Mouse (Mus musculus): ENCODE data around the gene Maged2.

GRCm38 (mm10) chrX:150813464-150814138 is 544 bp downstream of the Maged2 start:
- TF ChIP-seq CTCF (IDR thresholded peaks at IDR 0.05; ENCODE audit: low read depth) (no peak), EP300 (IDR thresholded peaks at IDR 0.05; ENCODE audit: low read depth) (no peak)

All from liver, embryonic 14.5 days (tissue).